ENCODE assay signal across 17 mouse cellular contexts in the genomic region with DNA sequence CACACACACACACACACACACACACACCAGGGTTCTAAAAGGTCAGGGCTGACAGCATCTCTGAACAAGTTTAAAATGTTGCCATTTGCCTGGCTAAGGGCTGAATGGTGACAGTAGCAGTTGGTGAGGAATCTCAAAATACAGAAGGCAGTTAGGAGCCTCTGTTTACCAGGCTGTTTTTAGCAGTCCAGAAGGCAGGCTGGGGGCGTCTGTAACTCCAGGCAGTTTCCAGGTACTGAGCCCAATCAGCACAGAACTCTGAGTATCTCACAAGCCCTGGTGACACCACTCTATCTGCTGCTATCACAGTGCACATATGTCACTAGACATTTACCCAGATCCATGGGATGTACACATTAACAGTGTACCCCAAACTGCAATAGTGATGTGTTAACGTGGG. TPM values are rescaled to one million over a fixed set of nuclear protein-coding genes. Genes with fewer than 3 reads are reported as not detected.
DNase-seq lines count a peak whose midpoint lies in the region; ATAC-seq lines count a peak whose summit lies in the region.
"Had no signal": no experiment of that assay in that cellular context is flagged by ENCODE, and none has a peak within 500 bp of the region (broad histone marks: within the 10 kb centered on the region; RNA-seq: fewer than 3 reads in every experiment).

No protein-coding gene starts in this region.

- H3K9me3 ChIP-seq in forebrain, embryonic 13.5 days (replicated peaks): no peaks in the 10 kb centered on the region
- H3K9me3 ChIP-seq in forebrain, embryonic 12.5 days: no peaks in the 10 kb centered on the region
- no peaks in the 10 kb centered on the region for H3K9me3 ChIP-seq in midbrain, embryonic 16.5 days (replicated peaks; ENCODE audit: control insufficient read depth, low read length, poor library complexity, severe bottlenecking)
- H3K9me3 ChIP-seq: heart, embryonic 10.5 days; kidney, embryonic 15.5 days; limb, embryonic 13.5 days; neural tube, embryonic 13.5 days had no signal

- WGBS in forebrain, embryonic 13.5 days: 77% methylated on average over 2 of the region's 2 CpGs
- 85% methylated on average over 2 of the region's 2 CpGs for WGBS in forebrain, embryonic 12.5 days
- 84% methylated on average over 2 of the region's 2 CpGs for WGBS in midbrain, embryonic 16.5 days

- ATAC-seq in forebrain, embryonic 13.5 days: peak; percentile 55; the same call in 1 of the 2 replicates
- ATAC-seq in forebrain, embryonic 12.5 days (ENCODE audit: low FRiP score): no peak
- no peak for ATAC-seq in midbrain, embryonic 16.5 days

- no peak overlapping the region for H3K27ac ChIP-seq in forebrain, embryonic 13.5 days
- H3K27ac ChIP-seq in forebrain, embryonic 12.5 days: no peak overlapping the region
- no peak overlapping the region for H3K27ac ChIP-seq in midbrain, embryonic 16.5 days (ENCODE audit: low read length)
- H3K27ac ChIP-seq: heart, embryonic 10.5 days; kidney, embryonic 15.5 days; limb, embryonic 13.5 days; neural tube, embryonic 13.5 days had no signal

- no peak overlapping the region for H3K4me2 ChIP-seq in forebrain, embryonic 13.5 days
- no peak overlapping the region for H3K4me2 ChIP-seq in forebrain, embryonic 12.5 days
- H3K4me2 ChIP-seq in midbrain, embryonic 16.5 days (ENCODE audit: low read length): no peak overlapping the region
- H3K4me2 ChIP-seq: kidney, embryonic 15.5 days; limb, embryonic 13.5 days; neural tube, embryonic 13.5 days had no signal

- H3K4me3 ChIP-seq in forebrain, embryonic 13.5 days: no peak overlapping the region
- H3K4me3 ChIP-seq in forebrain, embryonic 12.5 days (replicated peaks): no peak overlapping the region
- H3K4me3 ChIP-seq in midbrain, embryonic 16.5 days (ENCODE audit: low read depth, low read length): no peak overlapping the region
- H3K4me3 ChIP-seq: heart, embryonic 10.5 days; kidney, embryonic 15.5 days; limb, embryonic 13.5 days; neural tube, embryonic 13.5 days had no signal

- H3K4me1 ChIP-seq in forebrain, embryonic 13.5 days: no peaks in the 10 kb centered on the region
- no peaks in the 10 kb centered on the region for H3K4me1 ChIP-seq in forebrain, embryonic 12.5 days
- no peaks in the 10 kb centered on the region for H3K4me1 ChIP-seq in midbrain, embryonic 16.5 days (ENCODE audit: control insufficient read depth, insufficient read depth, low read length)
- H3K4me1 ChIP-seq: kidney, embryonic 15.5 days; limb, embryonic 13.5 days; neural tube, embryonic 13.5 days had no signal

- H3K36me3 ChIP-seq in forebrain, embryonic 13.5 days (ENCODE audit: poor library complexity, severe bottlenecking): no peaks in the 10 kb centered on the region
- no peaks in the 10 kb centered on the region for H3K36me3 ChIP-seq in forebrain, embryonic 12.5 days (replicated peaks)
- no peaks in the 10 kb centered on the region for H3K36me3 ChIP-seq in midbrain, embryonic 16.5 days (ENCODE audit: control insufficient read depth, insufficient read depth, low read length)
- H3K36me3 ChIP-seq: heart, embryonic 10.5 days; kidney, embryonic 15.5 days; limb, embryonic 13.5 days; neural tube, embryonic 13.5 days had no signal

- no peak overlapping the region for H3K9ac ChIP-seq in forebrain, embryonic 13.5 days
- H3K9ac ChIP-seq in forebrain, embryonic 12.5 days: no peak overlapping the region
- H3K9ac ChIP-seq in midbrain, embryonic 16.5 days (ENCODE audit: low read depth, low read length): no peak overlapping the region
- H3K9ac ChIP-seq: kidney, embryonic 15.5 days; limb, embryonic 13.5 days; neural tube, embryonic 13.5 days had no signal

- no peaks in the 10 kb centered on the region for H3K27me3 ChIP-seq in forebrain, embryonic 13.5 days
- H3K27me3 ChIP-seq in forebrain, embryonic 12.5 days: no peaks in the 10 kb centered on the region
- no peaks in the 10 kb centered on the region for H3K27me3 ChIP-seq in midbrain, embryonic 16.5 days (ENCODE audit: control insufficient read depth, insufficient read depth, low read depth, low read length)
- H3K27me3 ChIP-seq: kidney, embryonic 15.5 days; limb, embryonic 13.5 days; neural tube, embryonic 13.5 days had no signal

- peak; percentile 60 to 75 for DNase-seq in frontal cortex, postnatal 14 days (ENCODE audit: low spot score in 2 of 2)
- DNase-seq in layer of hippocampus, postnatal 25 days (ENCODE audit: extremely low spot score in 1 of 2, low spot score in 1 of 2): peak; percentile 46 to 55
- peak; percentile 76 to 90 for DNase-seq in right cerebral cortex, postnatal 10 days (ENCODE audit: low spot score in 2 of 2)
- DNase-seq in lung, postnatal 14 days: no peak
- DNase-seq in thymus, postnatal 36 days: no peak
- DNase-seq: cerebellum, adult 11 months; gastrocnemius, postnatal 14 days; heart, postnatal 4 days; lung, postnatal 4 days; thymus, adult 18-20 months had no signal

RNA-seq across cellular contexts. Expression of a gene that starts 19.1 kb away (rescaled TPM):
- polyA plus RNA-seq in forebrain, embryonic 13.5 days (2015; fragmentation: Nextera tagmentation; extraction: Ambion mirVana): 3.2 and 4.7 TPM in 2 replicates
- polyA plus RNA-seq in forebrain, embryonic 12.5 days (2016; fragmentation: Nextera tagmentation; extraction: Ambion mirVana): 3.4 and 4.0 TPM in 2 replicates
- total RNA-seq in layer of hippocampus, postnatal 25 days (2021): 10 to 100 TPM; 86.1 to 99.6 TPM
- 22.5 and 25.9 TPM in 2 replicates for polyA plus RNA-seq in midbrain, embryonic 16.5 days (2015; fragmentation: Nextera tagmentation; extraction: Ambion mirVana)

Comparison
In these comparisons a context has a peak if more than half of its experiments do, and no peak if none do; other contexts are left out.
1. DNase-seq: peak in frontal cortex, postnatal 14 days (2 of 2), layer of hippocampus, postnatal 25 days (2 of 2) and right cerebral cortex, postnatal 10 days (2 of 2); none in lung, postnatal 14 days (single experiment) and thymus, postnatal 36 days (0 of 2).